Mouse (Mus musculus) ES-E14 (cell line): ENCODE results near the gene Kctd5.

Experiments used
- CHD2 ChIP-seq: IDR thresholded peaks from 2 replicates; pipeline ENCODE4 v1.6.1; 2014; ENCODE audit warnings: mild to moderate bottlenecking, low read depth, low read length, inconsistent platforms
- HCFC1 ChIP-seq: IDR thresholded peaks from 2 replicates; pipeline ENCODE4 v1.6.1; 2012; ENCODE audit warnings: low read length, inconsistent platforms, borderline replicate concordance; ENCODE audit not compliant: insufficient read depth
- ZC3H11A ChIP-seq: IDR thresholded peaks from 2 replicates; pipeline ENCODE4 v1.6.1; 2012; ENCODE audit warnings: low read depth, mild to moderate bottlenecking, inconsistent platforms, low read length, borderline replicate concordance
- ZNF384 ChIP-seq: IDR thresholded peaks from 2 replicates; pipeline ENCODE4 v1.6.1; 2012; ENCODE audit warnings: low read depth, low read length, inconsistent platforms

DNA sequence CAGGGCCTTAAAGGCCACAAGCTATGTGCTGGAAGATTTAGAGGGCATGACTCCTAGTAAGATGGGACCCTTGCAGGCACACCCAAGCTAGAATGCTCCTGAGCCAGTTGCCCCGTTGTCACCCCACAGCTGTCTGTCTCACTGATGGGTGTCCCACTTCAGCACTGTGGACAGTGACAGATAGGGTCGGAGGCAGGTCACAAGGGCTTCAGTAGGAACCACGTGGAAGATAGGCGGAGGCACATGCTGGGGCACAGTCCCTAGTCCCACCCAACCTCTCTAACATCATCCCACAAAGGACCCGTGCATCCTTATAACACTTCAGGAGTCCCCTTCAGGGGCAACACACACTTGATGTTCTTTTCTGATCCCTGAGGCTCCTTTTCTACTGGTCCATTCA, 27.3 kb downstream of the Kctd5 start:
- TF ChIP-seq CHD2 (no peak), ZNF384 (peak; percentile 58; the same call in 1 of the 2 replicates), HCFC1 (0 out of 2 replicates have a peak, but pooled peaks have one; percentile 26), ZC3H11A (no peak)
